Mouse (Mus musculus): Measurements from ENCODE around the gene Mfsd6.

- TF ChIP-seq CTCF (IDR thresholded peaks at IDR 0.05; ENCODE audit: insufficient read depth, low read length) (no peak), POLR2A (IDR thresholded peaks at IDR 0.05; ENCODE audit: borderline replicate concordance, extremely low read depth, low read depth, low read length) (no peak)
These were observed 57.3 kb downstream of the Mfsd6 start for GRCm38 (mm10) chr1:52669931-52670330.

Data from lung, adult 2 months (tissue).